Mouse (Mus musculus) left cerebral cortex, postnatal 14 days (tissue): ENCODE data around the gene Olfr1393. TPM values are rescaled to one million over a fixed set of nuclear protein-coding genes. Genes with fewer than 3 reads are reported as not detected.
A peak's percentile ranks its signal among the peaks of the same experiment; 100 is the strongest.

ENCODE experiments used
- DNase-seq, 2 experiments: peaks; one replicate each; pipeline ENCODE4 v3.0.0; 2021 to 2022; ENCODE audit warnings: low spot score in 2 of 2, mixed read lengths in 1 of 2
- intact Hi-C: fragments of 180-260 bp; cut with DNase I; formaldehyde crosslinking; loops from one replicate; pipeline ENCODE4 v1.15.1; 2025
- total RNA-seq, 2 experiments: library from RNA; stranded (reverse); gene quantifications; 2 replicates each; pipeline ENCODE4 v1.2.3; 2021

Gene Olfr1393
- total RNA-seq, 2 experiments from 2014 or later: 0.13 TPM; not detected in 1

GRCm38 (mm10) chr11:49248974-49249700, 29.0 kb upstream of the Olfr1393 start:
- intact Hi-C loops: loop anchor here (2.0 to 10.0 kb wide), 3 partner anchors 46 to 434 kb away; partner anchors contain the start of genes Trim41 and Zfp62
- no peak for DNase-seq

GRCm38 (mm10) chr11:49249811-49250421, 28.2 kb upstream of the Olfr1393 start:
- DNase-seq: peak in 1 of 2 experiments; percentile 21

GRCm38 (mm10) chr11:49250422-49251379, 27.4 kb upstream of the Olfr1393 start:
- DNase-seq: peak; percentile 54 to 68
- intact Hi-C loops: loop anchor here (5.0 kb wide), 1 partner anchor 63 kb away; the partner anchor contains the start of gene Btnl9

More at GRCm38 (mm10) chr11:49249811-49250421, 28.2 kb upstream of the Olfr1393 start:
- intact Hi-C loops: loop anchor here (2.0 to 10.0 kb wide), 4 partner anchors 47 to 435 kb away; partner anchors contain the start of genes Btnl9, Trim41 and Zfp62

GRCm38 (mm10) chr11:49251380-49251761, 26.7 kb upstream of the Olfr1393 start:
- intact Hi-C loops: loop anchor here (5.0 kb wide), 1 partner anchor 64 kb away; the partner anchor contains the start of gene Btnl9
- DNase-seq: no peak

GRCm38 (mm10) chr11:49252048-49252447, 26.1 kb upstream of the Olfr1393 start:
- DNase-seq: no peak
- intact Hi-C loops: loop anchor here (5.0 kb wide), 1 partner anchor 65 kb away; the partner anchor contains the start of gene Btnl9

GRCm38 (mm10) chr11:49253035-49253434, 25.1 kb upstream of the Olfr1393 start:
- intact Hi-C loops: loop anchor here (5.0 kb wide), 1 partner anchor 66 kb away; the partner anchor contains the start of gene Btnl9

GRCm38 (mm10) chr11:49259296-49259695, 18.8 kb upstream of the Olfr1393 start:
- intact Hi-C loops: no loop called here
- no peak for DNase-seq

More at GRCm38 (mm10) chr11:49253035-49253434, 25.1 kb upstream of the Olfr1393 start:
- DNase-seq: no peak

GRCm38 (mm10) chr11:49259829-49260228, 18.3 kb upstream of the Olfr1393 start:
- intact Hi-C loops: no loop called here
- no peak for DNase-seq

- intact Hi-C loops: no loop called here
- DNase-seq: no peak
Observed at GRCm38 (mm10) chr11:49260598-49261312, 17.3 kb upstream of the Olfr1393 start.

GRCm38 (mm10) chr11:49261313-49261855, 16.7 kb upstream of the Olfr1393 start:
- DNase-seq: no peak
- intact Hi-C loops: no loop called here

- DNase-seq: no peak
- intact Hi-C loops: loop anchor here (2.0 kb wide), 1 partner anchor 53 kb away; no protein-coding TSS in a partner anchor
Observed at GRCm38 (mm10) chr11:49262286-49262685, 15.8 kb upstream of the Olfr1393 start.

- DNase-seq: no peak
- intact Hi-C loops: loop anchor here (2.0 kb wide), 1 partner anchor 54 kb away; no protein-coding TSS in a partner anchor
Observed at GRCm38 (mm10) chr11:49263149-49263548, 15.0 kb upstream of the Olfr1393 start.

- no peak for DNase-seq
- intact Hi-C loops: no loop called here
Observed at GRCm38 (mm10) chr11:49264081-49264480, 14.0 kb upstream of the Olfr1393 start.

GRCm38 (mm10) chr11:49264622-49265021, 13.5 kb upstream of the Olfr1393 start:
- no peak for DNase-seq
- intact Hi-C loops: no loop called here

GRCm38 (mm10) chr11:49265101-49265500, 13.0 kb upstream of the Olfr1393 start:
- DNase-seq: no peak
- intact Hi-C loops: no loop called here

GRCm38 (mm10) chr11:49266671-49267070, 11.4 kb upstream of the Olfr1393 start:
- intact Hi-C loops: no loop called here
- no peak for DNase-seq

GRCm38 (mm10) chr11:49267316-49267715, 10.8 kb upstream of the Olfr1393 start:
- intact Hi-C loops: no loop called here
- DNase-seq: no peak

GRCm38 (mm10) chr11:49267970-49268579, 10.0 kb upstream of the Olfr1393 start:
- intact Hi-C loops: no loop called here

More at GRCm38 (mm10) chr11:49267970-49268579, 10.0 kb upstream of the Olfr1393 start:
- DNase-seq: no peak
